Comparison of ENCODE assay signal across 7 mouse cellular contexts in genomic region chr5:135744742-135745141, GRCm38 (mm10). TPM values are rescaled to one million over a fixed set of nuclear protein-coding genes. Genes with fewer than 3 reads are reported as not detected.
DNase-seq lines count a peak whose midpoint lies in the region; ATAC-seq and TF ChIP-seq lines count a peak whose summit lies in the region.

No protein-coding gene starts in this region.

- no peak for DNase-seq in spleen, adult 2 months (ENCODE audit: low read depth in 1 of 2, low spot score in 2 of 2)
- DNase-seq in spleen, adult 12 weeks (ENCODE audit: low spot score), result no peak
- no peak for DNase-seq in liver, embryonic 13.5 days
- DNase-seq in stomach, postnatal 0 days (ENCODE audit: low spot score), result no peak
- DNase-seq in thymus, postnatal 0 days (ENCODE audit: low spot score), result no peak
- no peak for DNase-seq in spleen, postnatal 4 days (ENCODE audit: low spot score in 2 of 2)

- 42% methylated on average over 11 of the region's 12 CpGs for WGBS in spleen, adult 2 months
- 27% methylated on average over 12 of the region's 12 CpGs for WGBS in forebrain, embryonic 15.5 days
- 32% methylated on average over 12 of the region's 12 CpGs for WGBS in liver, embryonic 13.5 days (ENCODE audit: insufficient replicate concordance)
- 17% methylated on average over 8 of the region's 12 CpGs for WGBS in stomach, postnatal 0 days

- no peak for TF ChIP-seq CTCF in spleen, adult 2 months (IDR thresholded peaks at IDR 0.05; ENCODE audit: extremely low read depth, insufficient read depth, insufficient read length, insufficient replicate concordance)
- TF ChIP-seq CTCF in stomach, postnatal 0 days (IDR thresholded peaks at IDR 0.05; ENCODE audit: low read depth), result no peak

- H3K4me1 ChIP-seq in spleen, adult 2 months (ENCODE audit: control insufficient read depth, insufficient read depth, insufficient read length), result no peaks in the 10 kb centered on the region; the same call in 1 of the 2 replicates
- H3K4me1 ChIP-seq in forebrain, embryonic 15.5 days, result peaks cover 21% of the 10 kb centered on the region
- peaks cover 23% of the 10 kb centered on the region for H3K4me1 ChIP-seq in liver, embryonic 13.5 days (replicated peaks)
- peaks cover 5% of the 10 kb centered on the region; the same call in 1 of the 2 replicates for H3K4me1 ChIP-seq in stomach, postnatal 0 days (replicated peaks; ENCODE audit: control insufficient read depth, insufficient read depth)

- H3K27me3 ChIP-seq in spleen, adult 2 months (ENCODE audit: control insufficient read depth, insufficient read depth, low read length), result no peaks in the 10 kb centered on the region; the same call in 1 of the 2 replicates
- no peaks in the 10 kb centered on the region for H3K27me3 ChIP-seq in forebrain, embryonic 15.5 days
- no peaks in the 10 kb centered on the region for H3K27me3 ChIP-seq in liver, embryonic 13.5 days
- H3K27me3 ChIP-seq in stomach, postnatal 0 days (ENCODE audit: control insufficient read depth, insufficient read depth, low read length), result no peaks in the 10 kb centered on the region

- TF ChIP-seq EP300 in stomach, postnatal 0 days (optimal IDR thresholded peaks at IDR 0.05), result no peak

- no peak; the same call in 1 of the 2 replicates for ATAC-seq in forebrain, embryonic 15.5 days (replicated peaks)
- no peak for ATAC-seq in liver, embryonic 13.5 days (ENCODE audit: low read depth)
- no peak for ATAC-seq in stomach, postnatal 0 days (ENCODE audit: low FRiP score, low TSS enrichment)

- H3K4me3 ChIP-seq in spleen, adult 2 months (ENCODE audit: extremely low read depth, insufficient read depth, insufficient read length), result peak overlapping the region; percentile 94
- H3K4me3 ChIP-seq in forebrain, embryonic 15.5 days, result peak overlapping the region; percentile 98
- peak overlapping the region; percentile 74 for H3K4me3 ChIP-seq in liver, embryonic 13.5 days (replicated peaks)
- H3K4me3 ChIP-seq in stomach, postnatal 0 days (ENCODE audit: low read depth, low read length), result peak overlapping the region; percentile 79

- peak overlapping the region; percentile 94 for H3K9ac ChIP-seq in forebrain, embryonic 15.5 days (replicated peaks)
- peak overlapping the region; percentile 55 for H3K9ac ChIP-seq in liver, embryonic 13.5 days
- H3K9ac ChIP-seq in stomach, postnatal 0 days (ENCODE audit: low read length), result 0 out of 2 replicates have a peak overlapping the region, but pooled peaks have one; percentile 47

- no peak overlapping the region for H3K27ac ChIP-seq in spleen, adult 2 months (ENCODE audit: insufficient read depth, low read length)
- no peak overlapping the region for H3K27ac ChIP-seq in forebrain, embryonic 15.5 days (replicated peaks)
- H3K27ac ChIP-seq in liver, embryonic 13.5 days, result no peak overlapping the region
- peak overlapping the region; percentile 79 for H3K27ac ChIP-seq in stomach, postnatal 0 days (replicated peaks)

- TF ChIP-seq POLR2A in spleen, adult 2 months (IDR thresholded peaks at IDR 0.05; ENCODE audit: low read depth, low read length), result no peak

- no peaks in the 10 kb centered on the region for H3K9me3 ChIP-seq in forebrain, embryonic 15.5 days
- no peaks in the 10 kb centered on the region; the same call in 1 of the 2 replicates for H3K9me3 ChIP-seq in liver, embryonic 13.5 days (replicated peaks)
- H3K9me3 ChIP-seq in stomach, postnatal 0 days (ENCODE audit: control insufficient read depth, low read length), result no peaks in the 10 kb centered on the region

- peak overlapping the region; percentile 96 for H3K4me2 ChIP-seq in forebrain, embryonic 15.5 days (replicated peaks)
- H3K4me2 ChIP-seq in liver, embryonic 13.5 days, result peak overlapping the region; percentile 98
- H3K4me2 ChIP-seq in stomach, postnatal 0 days (replicated peaks; ENCODE audit: low read depth), result peak overlapping the region; percentile 92

- no peaks in the 10 kb centered on the region; the same call in 1 of the 2 replicates for H3K36me3 ChIP-seq in spleen, adult 2 months (ENCODE audit: control insufficient read depth, insufficient read depth, low read length)
- H3K36me3 ChIP-seq in forebrain, embryonic 15.5 days, result peaks cover 7% of the 10 kb centered on the region; the same call in 1 of the 2 replicates
- no peaks in the 10 kb centered on the region for H3K36me3 ChIP-seq in liver, embryonic 13.5 days
- 0 out of 2 replicates have a peak, but pooled peaks cover 3% of the 10 kb centered on the region for H3K36me3 ChIP-seq in stomach, postnatal 0 days (ENCODE audit: control insufficient read depth, insufficient read depth, low read length)

RNA-seq across cellular contexts. Expression of gene Tmem120a, which starts 0.5 kb away (rescaled TPM):
- polyA plus RNA-seq in spleen, adult 2 months (2012; rRNA removed), result 16.1 and 17.3 TPM in 2 replicates
- 74.9 and 80.7 TPM in 2 replicates for polyA plus RNA-seq in forebrain, embryonic 15.5 days (2015; fragmentation: Nextera tagmentation; extraction: Ambion mirVana)
- polyA plus RNA-seq in liver, embryonic 13.5 days (2015; fragmentation: Nextera tagmentation; extraction: Ambion mirVana), result 17.3 and 17.8 TPM in 2 replicates
- polyA plus RNA-seq in stomach, postnatal 0 days (2015; fragmentation: Nextera tagmentation; extraction: Ambion mirVana), result 37.4 and 46.4 TPM in 2 replicates
- polyA plus RNA-seq in thymus, postnatal 0 days (2015; fragmentation: Nextera tagmentation; extraction: Ambion mirVana), result 37.3 and 40.4 TPM in 2 replicates

RNA-seq across cellular contexts. Expression of gene Styxl1, which starts 33.4 kb away (rescaled TPM):
- not detected in 2 replicates for polyA plus RNA-seq in spleen, adult 2 months (2012; rRNA removed)
- polyA plus RNA-seq in forebrain, embryonic 15.5 days (2015; fragmentation: Nextera tagmentation; extraction: Ambion mirVana), result 0.34 TPM in 2 replicates
- polyA plus RNA-seq in liver, embryonic 13.5 days (2015; fragmentation: Nextera tagmentation; extraction: Ambion mirVana), result not detected in 2 replicates
- polyA plus RNA-seq in stomach, postnatal 0 days (2015; fragmentation: Nextera tagmentation; extraction: Ambion mirVana), result 0.10 and 0.27 TPM in 2 replicates
- polyA plus RNA-seq in thymus, postnatal 0 days (2015; fragmentation: Nextera tagmentation; extraction: Ambion mirVana), result 0.83 and 0.96 TPM in 2 replicates

RNA-seq across cellular contexts. Expression of gene Mdh2, which starts 33.5 kb away (rescaled TPM):
- 200 and 320 TPM in 2 replicates for polyA plus RNA-seq in spleen, adult 2 months (2012; rRNA removed)
- 554 and 557 TPM in 2 replicates for polyA plus RNA-seq in forebrain, embryonic 15.5 days (2015; fragmentation: Nextera tagmentation; extraction: Ambion mirVana)
- polyA plus RNA-seq in liver, embryonic 13.5 days (2015; fragmentation: Nextera tagmentation; extraction: Ambion mirVana), result 416 and 419 TPM in 2 replicates
- 445 and 469 TPM in 2 replicates for polyA plus RNA-seq in stomach, postnatal 0 days (2015; fragmentation: Nextera tagmentation; extraction: Ambion mirVana)
- polyA plus RNA-seq in thymus, postnatal 0 days (2015; fragmentation: Nextera tagmentation; extraction: Ambion mirVana), result 525 and 570 TPM in 2 replicates
